Mouse (Mus musculus) liver, postnatal 0 days (tissue): ENCODE measurements around the gene Atp8a1.

Experiments
- CTCF ChIP-seq: sonication (generic); IDR thresholded peaks from 2 replicates; pipeline ENCODE4 v1.5.1; 2016; ENCODE audit warnings: antibody characterized with exemption, low read depth
- EP300 ChIP-seq: IDR thresholded peaks from 2 replicates; pipeline ENCODE4 v1.6.1; 2016; ENCODE audit warnings: antibody characterized with exemption, low read depth, mild to moderate bottlenecking

- no peak for TF ChIP-seq CTCF
- TF ChIP-seq EP300, result no peak
Measured at GRCm38 (mm10) chr5:67774186-67774585, 73.0 kb downstream of the Atp8a1 start.
